Mouse (Mus musculus) kidney, postnatal 14 days (tissue): ENCODE measurements at regions not wholly inside any gene's neighbourhood (a gene's known extent, or its start where the extent isn't known, plus 50 kb on each side); places are given as distances from the start of the nearest gene placed in this dataset.
A peak's percentile ranks its signal among the peaks of the same experiment; 100 is the strongest.

Experiments
- DNase-seq: peaks from one replicate; pipeline ENCODE4 v3.0.0; 2022; ENCODE audit warnings: mixed read lengths

- no peak for DNase-seq
These were observed 408.0 kb downstream of the Prr30 start for GRCm38 (mm10) chr14:100792094-100792493.

GRCm38 (mm10) chr14:100781882-100782281 lies 418.2 kb downstream of the Prr30 start:
- DNase-seq = no peak

GRCm38 (mm10) chr14:100753951-100754350 lies 446.2 kb downstream of the Prr30 start:
- DNase-seq = peak; percentile 4

GRCm38 (mm10) chr14:100752746-100753145 lies 447.4 kb downstream of the Prr30 start:
- DNase-seq = no peak

- peak; percentile 74 for DNase-seq
These were observed 450.2 kb downstream of the Prr30 start for GRCm38 (mm10) chr14:100749737-100750541.

- DNase-seq = no peak
These were observed 450.8 kb upstream of the Klf12 start for GRCm38 (mm10) chr14:100735276-100735675.

GRCm38 (mm10) chr14:100728433-100728832 lies 444.0 kb upstream of the Klf12 start:
- DNase-seq = no peak

GRCm38 (mm10) chr14:100727701-100728100 lies 443.2 kb upstream of the Klf12 start:
- DNase-seq = no peak

- DNase-seq = no peak
These were observed 440.5 kb upstream of the Klf12 start for GRCm38 (mm10) chr14:100724962-100725361.

GRCm38 (mm10) chr14:100720667-100721066 lies 436.2 kb upstream of the Klf12 start:
- DNase-seq = no peak

GRCm38 (mm10) chr14:100714952-100715351 lies 430.5 kb upstream of the Klf12 start:
- DNase-seq = no peak

- DNase-seq = no peak
These were observed 429.6 kb upstream of the Klf12 start for GRCm38 (mm10) chr14:100713999-100714471.

GRCm38 (mm10) chr14:100713592-100713991 lies 429.1 kb upstream of the Klf12 start:
- DNase-seq = no peak

GRCm38 (mm10) chr14:100665361-100665955 lies 381.0 kb upstream of the Klf12 start:
- no peak for DNase-seq

- DNase-seq = no peak
These were observed 379.7 kb upstream of the Klf12 start for GRCm38 (mm10) chr14:100664180-100664579.

- DNase-seq = no peak
These were observed 357.6 kb upstream of the Klf12 start for GRCm38 (mm10) chr14:100642076-100642475.

GRCm38 (mm10) chr14:100634521-100634920 lies 350.0 kb upstream of the Klf12 start:
- no peak for DNase-seq

- no peak for DNase-seq
These were observed 347.2 kb upstream of the Klf12 start for GRCm38 (mm10) chr14:100631676-100632075.

- DNase-seq = no peak
These were observed 345.7 kb upstream of the Klf12 start for GRCm38 (mm10) chr14:100630197-100630596.

- DNase-seq = no peak
These were observed 343.0 kb upstream of the Klf12 start for GRCm38 (mm10) chr14:100627523-100627922.

- no peak for DNase-seq
These were observed 335.2 kb upstream of the Klf12 start for GRCm38 (mm10) chr14:100619656-100620030.

- no peak for DNase-seq
These were observed 334.5 kb upstream of the Klf12 start for GRCm38 (mm10) chr14:100618793-100619655.

GRCm38 (mm10) chr14:100610017-100610760 lies 325.7 kb upstream of the Klf12 start:
- no peak for DNase-seq
